Mouse (Mus musculus) midbrain, embryonic 12.5 days (tissue): ENCODE measurements at regions not wholly inside any gene's neighbourhood (a gene's known extent, or its start where the extent isn't known, plus 50 kb on each side); places are given as distances from the start of the nearest gene placed in this dataset.
A peak's percentile ranks its signal among the peaks of the same experiment; 100 is the strongest.

Source experiments
- ATAC-seq: fragments of 200-750 bp; cut with Nextera tagmentation; 2 replicates; pipeline ENCODE4 v1.8.0; 2017; ENCODE audit warnings: low read depth, moderate TSS enrichment, moderate library complexity; ENCODE audit not compliant: low FRiP score
- H3K27ac ChIP-seq: fragments of 300-500 bp; sonication (generic); replicated peaks from 2 replicates; pipeline ENCODE4 v1.5.1; 2016; ENCODE audit warnings: mild to moderate bottlenecking
- H3K27me3 ChIP-seq: fragments of 300-500 bp; sonication (generic); 2 replicates; pipeline ENCODE4 v1.6.1; 2016; ENCODE audit warnings: mild to moderate bottlenecking
- H3K36me3 ChIP-seq: fragments of 300-500 bp; sonication (generic); 2 replicates; pipeline ENCODE4 v1.6.1; 2016
- H3K4me1 ChIP-seq: fragments of 300-500 bp; sonication (generic); 2 replicates; pipeline ENCODE4 v1.6.1; 2016
- H3K4me2 ChIP-seq: fragments of 300-500 bp; sonication (generic); replicated peaks from 2 replicates; pipeline ENCODE4 v1.6.1; 2016; ENCODE audit warnings: mild to moderate bottlenecking, moderate library complexity
- H3K4me3 ChIP-seq: fragments of 300-500 bp; sonication (generic); 2 replicates; pipeline ENCODE4 v1.5.1; 2016; ENCODE audit warnings: mild to moderate bottlenecking
- H3K9ac ChIP-seq: fragments of 300-500 bp; sonication (generic); replicated peaks from 2 replicates; pipeline ENCODE4 v1.6.1; 2016; ENCODE audit warnings: mild to moderate bottlenecking, moderate library complexity
- H3K9me3 ChIP-seq: fragments of 300-500 bp; sonication (generic); 2 replicates; pipeline ENCODE4 v1.6.1; 2016; ENCODE audit warnings: mild to moderate bottlenecking
- WGBS: fragments of 180-500 bp; shearing (Covaris S2); methylation state at CpG from one replicate; pipeline ENCODE4 v1.1.7; 2016; 5-methylcytosine and 5-hydroxymethylcytosine counted together

- 55% methylated on average over 11 of the region's 11 CpGs for WGBS
- Histone ChIP-seq H3K27ac (no peak overlapping the region), H3K27me3 (no peaks in the 10 kb centered on the region), H3K36me3 (no peaks in the 10 kb centered on the region), H3K9me3 (no peaks in the 10 kb centered on the region), H3K4me2 (no peak overlapping the region), H3K4me1 (peaks cover 6% of the 10 kb centered on the region), H3K4me3 (no peak overlapping the region), H3K9ac (no peak overlapping the region)
- peak; percentile 84 for ATAC-seq
Observed at GRCm38 (mm10) chr6:111913771-111914405, 359.7 kb upstream of the Lmcd1 start.

- no peak overlapping the region for H3K4me2 ChIP-seq
- no peak overlapping the region for H3K27ac ChIP-seq
- no peak for ATAC-seq
- H3K36me3 ChIP-seq, result no peaks in the 10 kb centered on the region
- H3K27me3 ChIP-seq, result no peaks in the 10 kb centered on the region
- H3K4me3 ChIP-seq, result no peak overlapping the region
- H3K9ac ChIP-seq, result no peak overlapping the region
- no peaks in the 10 kb centered on the region for H3K9me3 ChIP-seq
- peaks cover 6% of the 10 kb centered on the region for H3K4me1 ChIP-seq
- WGBS, result 81% methylated on average over 6 of the region's 6 CpGs
Observed at GRCm38 (mm10) chr6:111917248-111917721, 356.3 kb upstream of the Lmcd1 start.

GRCm38 (mm10) chr6:111917868-111918597 is 355.5 kb upstream of the Lmcd1 start:
- WGBS, result 88% methylated on average over 3 of the region's 3 CpGs

GRCm38 (mm10) chr6:111932596-111932995 is 341.0 kb upstream of the Lmcd1 start:
- no peak for ATAC-seq
- H3K9me3 ChIP-seq, result no peaks in the 10 kb centered on the region
- no peak overlapping the region for H3K9ac ChIP-seq
- H3K4me3 ChIP-seq, result no peak overlapping the region
- no peaks in the 10 kb centered on the region for H3K36me3 ChIP-seq
- H3K27me3 ChIP-seq, result no peaks in the 10 kb centered on the region
- H3K27ac ChIP-seq, result no peak overlapping the region
- 89% methylated on average over 2 of the region's 2 CpGs for WGBS
- no peak overlapping the region for H3K4me2 ChIP-seq
- no peaks in the 10 kb centered on the region for H3K4me1 ChIP-seq

More at GRCm38 (mm10) chr6:111917868-111918597, 355.5 kb upstream of the Lmcd1 start:
- Histone ChIP-seq H3K27me3 (no peaks in the 10 kb centered on the region), H3K9me3 (no peaks in the 10 kb centered on the region), H3K4me3 (no peak overlapping the region), H3K27ac (no peak overlapping the region), H3K4me1 (peaks cover 6% of the 10 kb centered on the region), H3K4me2 (no peak overlapping the region), H3K9ac (no peak overlapping the region), H3K36me3 (no peaks in the 10 kb centered on the region)
- ATAC-seq, result no peak

- whole genome bisulfite sequencing, result 61% methylated on average over 1 of the region's 1 CpGs
Observed at GRCm38 (mm10) chr6:111954401-111954800, 319.2 kb upstream of the Lmcd1 start.

GRCm38 (mm10) chr6:111965766-111966165 is 307.8 kb upstream of the Lmcd1 start:
- H3K9ac ChIP-seq, result no peak overlapping the region
- H3K9me3 ChIP-seq, result peaks cover 3% of the 10 kb centered on the region; the same call in 1 of the 2 replicates
- no peaks in the 10 kb centered on the region for H3K27me3 ChIP-seq
- no peak overlapping the region for H3K4me3 ChIP-seq
- no peaks in the 10 kb centered on the region for H3K4me1 ChIP-seq
- no peak overlapping the region for H3K4me2 ChIP-seq
- 63% methylated on average over 3 of the region's 3 CpGs for WGBS
- ATAC-seq, result no peak
- H3K36me3 ChIP-seq, result no peaks in the 10 kb centered on the region
- H3K27ac ChIP-seq, result no peak overlapping the region

More at GRCm38 (mm10) chr6:111954401-111954800, 319.2 kb upstream of the Lmcd1 start:
- H3K4me1 ChIP-seq, result no peaks in the 10 kb centered on the region
- no peak overlapping the region for H3K4me3 ChIP-seq
- no peaks in the 10 kb centered on the region for H3K9me3 ChIP-seq
- H3K4me2 ChIP-seq, result no peak overlapping the region
- no peak for ATAC-seq
- no peak overlapping the region for H3K9ac ChIP-seq
- H3K27ac ChIP-seq, result no peak overlapping the region
- H3K27me3 ChIP-seq, result no peaks in the 10 kb centered on the region
- H3K36me3 ChIP-seq, result no peaks in the 10 kb centered on the region

GRCm38 (mm10) chr6:111985452-111985851 is 288.1 kb upstream of the Lmcd1 start:
- no peak overlapping the region for H3K9ac ChIP-seq
- no peak overlapping the region for H3K4me3 ChIP-seq
- H3K4me1 ChIP-seq, result no peaks in the 10 kb centered on the region
- no peak for ATAC-seq
- H3K27ac ChIP-seq, result no peak overlapping the region
- H3K4me2 ChIP-seq, result no peak overlapping the region
- H3K9me3 ChIP-seq, result no peaks in the 10 kb centered on the region
- no peaks in the 10 kb centered on the region for H3K36me3 ChIP-seq
- 83% methylated on average over 1 of the region's 1 CpGs for WGBS
- no peaks in the 10 kb centered on the region for H3K27me3 ChIP-seq

GRCm38 (mm10) chr6:111995823-111996222 is 277.7 kb upstream of the Lmcd1 start:
- no peak overlapping the region for H3K27ac ChIP-seq
- H3K9ac ChIP-seq, result no peak overlapping the region
- H3K4me3 ChIP-seq, result no peak overlapping the region
- H3K4me1 ChIP-seq, result no peaks in the 10 kb centered on the region
- no peak overlapping the region for H3K4me2 ChIP-seq
- no peaks in the 10 kb centered on the region for H3K27me3 ChIP-seq
- no peaks in the 10 kb centered on the region for H3K36me3 ChIP-seq
- H3K9me3 ChIP-seq, result no peaks in the 10 kb centered on the region
- no peak for ATAC-seq
- 83% methylated on average over 3 of the region's 3 CpGs for WGBS

- WGBS, result 84% methylated on average over 3 of the region's 3 CpGs
- ATAC-seq, result peak; percentile 41; the same call in 1 of the 2 replicates
Observed at GRCm38 (mm10) chr6:112003784-112004471, 269.6 kb upstream of the Lmcd1 start.

GRCm38 (mm10) chr6:112026261-112027205 is 247.0 kb upstream of the Lmcd1 start:
- ATAC-seq, result no peak
- Histone ChIP-seq H3K9me3 (no peaks in the 10 kb centered on the region), H3K9ac (no peak overlapping the region), H3K4me3 (no peak overlapping the region), H3K27ac (no peak overlapping the region), H3K36me3 (no peaks in the 10 kb centered on the region), H3K4me1 (no peaks in the 10 kb centered on the region), H3K27me3 (no peaks in the 10 kb centered on the region), H3K4me2 (no peak overlapping the region)
- 69% methylated on average over 1 of the region's 1 CpGs for WGBS

More at GRCm38 (mm10) chr6:112003784-112004471, 269.6 kb upstream of the Lmcd1 start:
- no peaks in the 10 kb centered on the region for H3K36me3 ChIP-seq
- H3K27me3 ChIP-seq, result no peaks in the 10 kb centered on the region
- H3K4me1 ChIP-seq, result no peaks in the 10 kb centered on the region
- no peak overlapping the region for H3K9ac ChIP-seq
- H3K9me3 ChIP-seq, result no peaks in the 10 kb centered on the region
- H3K27ac ChIP-seq, result no peak overlapping the region
- H3K4me3 ChIP-seq, result no peak overlapping the region
- H3K4me2 ChIP-seq, result no peak overlapping the region

- peak; percentile 12; the same call in 1 of the 2 replicates for ATAC-seq
- H3K4me3 ChIP-seq, result no peak overlapping the region
Observed at GRCm38 (mm10) chr6:112050548-112051184, 222.9 kb upstream of the Lmcd1 start.

More at GRCm38 (mm10) chr6:112050548-112051184, 222.9 kb upstream of the Lmcd1 start:
- H3K36me3 ChIP-seq, result no peaks in the 10 kb centered on the region
- no peak overlapping the region for H3K9ac ChIP-seq
- no peaks in the 10 kb centered on the region for H3K9me3 ChIP-seq
- no peak overlapping the region for H3K4me2 ChIP-seq
- WGBS, result 78% methylated on average over 6 of the region's 6 CpGs
- H3K27ac ChIP-seq, result no peak overlapping the region
- no peaks in the 10 kb centered on the region for H3K4me1 ChIP-seq
- H3K27me3 ChIP-seq, result no peaks in the 10 kb centered on the region
